Mouse (Mus musculus) macrophage (primary cell): ENCODE data around the gene Rnf17. TPM values are rescaled to one million over a fixed set of nuclear protein-coding genes. Genes with fewer than 3 reads are reported as not detected.

Experiments
- H3K27ac ChIP-seq: fragments of 350-480 bp; formaldehyde crosslinking; 2 replicates; pipeline ENCODE4 v1.9.0; 2021
- H3K36me3 ChIP-seq: fragments of 350-480 bp; formaldehyde crosslinking; 2 replicates; pipeline ENCODE4 v1.9.0; 2021; ENCODE audit errors: inconsistent target
- H3K4me3 ChIP-seq: fragments of 350-480 bp; formaldehyde crosslinking; 2 replicates; pipeline ENCODE4 v1.9.0; 2021; ENCODE audit errors: inconsistent target
- H3K79me2 ChIP-seq: fragments of 350-480 bp; formaldehyde crosslinking; 2 replicates; pipeline ENCODE4 v1.9.0; 2021; ENCODE audit errors: inconsistent target
- WGBS: methylation state at CpG from one replicate; pipeline ENCODE4 v1.1.7; 2026; ENCODE audit warnings: inconsistent platforms; ENCODE audit not compliant: missing documents; 5-methylcytosine and 5-hydroxymethylcytosine counted together
- polyA plus RNA-seq: library from polyadenylated mRNA; stranded (reverse); fragments of 250-400 nt; gene quantifications from 3 replicates; pipeline ENCODE4 v1.2.4, GENCODE M21; 2018; ENCODE audit warnings: inconsistent platforms
- total RNA-seq, 78 experiments: library from RNA; depleted of rRNA; stranded (reverse); fragments of 250-400 nt; gene quantifications; 1 replicate in 9 of 78; 2 replicates in 24 of 78; 3 replicates in 43 of 78; 4 replicates in 2 of 78; pipeline ENCODE4 v1.2.4; 2018; ENCODE audit warnings: inconsistent platforms in 56 of 78

Rnf17 gene
- total RNA-seq (2018; cell fraction: chromatin; rRNA removed), result 1 to 10 TPM in 25 of 26 experiments, under 1 TPM in 1; 0.87 to 9.4 (median 5.0) TPM
- 1 to 10 TPM in 11 of 26 experiments, under 1 TPM in 15; 0.30 to 2.1 (median 0.90) TPM for total RNA-seq (2018; cell fraction: cytosol; rRNA removed)
- 1 to 10 TPM in 22 of 26 experiments, under 1 TPM in 3, not detected in 1; 0.72 to 4.7 (median 2.3) TPM for total RNA-seq (2018; cell fraction: nucleus; rRNA removed)
- 0.77 to 0.98 TPM (median 0.85 TPM) in 3 replicates for polyA plus RNA-seq

GRCm38 (mm10) chr14:56402311-56403071, at the start of gene Rnf17:
Gene Rnf17, plus strand, starts transcription at chr14:56402581.
- WGBS, result 65% methylated on average over 31 of the region's 34 CpGs

GRCm38 (mm10) chr14:56354803-56355202, 47.6 kb upstream of the Rnf17 start:
- no peak overlapping the region for H3K27ac ChIP-seq
- 80% methylated on average over 3 of the region's 3 CpGs for WGBS
- H3K36me3 ChIP-seq, result no peaks in the 10 kb centered on the region
- no peaks in the 10 kb centered on the region for H3K79me2 ChIP-seq
- no peak overlapping the region for H3K4me3 ChIP-seq

More at GRCm38 (mm10) chr14:56402311-56403071, at the start of gene Rnf17:
- Histone ChIP-seq H3K4me3 (no peak within 1 kb of the TSS), H3K36me3 (no peaks in the 10 kb centered on the region), H3K27ac (no peak within 1 kb of the TSS), H3K79me2 (no peaks in the 10 kb centered on the region)

- Histone ChIP-seq H3K27ac (no peak overlapping the region), H3K36me3 (no peaks in the 10 kb centered on the region), H3K79me2 (no peaks in the 10 kb centered on the region), H3K4me3 (no peak overlapping the region)
- WGBS, result 88% methylated on average over 8 of the region's 8 CpGs
Observed at GRCm38 (mm10) chr14:56355396-56355795, 47.0 kb upstream of the Rnf17 start.

GRCm38 (mm10) chr14:56356196-56356595, 46.2 kb upstream of the Rnf17 start:
- H3K36me3 ChIP-seq, result no peaks in the 10 kb centered on the region
- no peak overlapping the region for H3K4me3 ChIP-seq
- WGBS, result 69% methylated on average over 6 of the region's 6 CpGs
- no peak overlapping the region for H3K27ac ChIP-seq
- H3K79me2 ChIP-seq, result no peaks in the 10 kb centered on the region

- no peak overlapping the region for H3K27ac ChIP-seq
- WGBS, result 91% methylated on average over 7 of the region's 7 CpGs
- no peaks in the 10 kb centered on the region for H3K79me2 ChIP-seq
- H3K36me3 ChIP-seq, result no peaks in the 10 kb centered on the region
- H3K4me3 ChIP-seq, result no peak overlapping the region
Observed at GRCm38 (mm10) chr14:56358422-56358821, 44.0 kb upstream of the Rnf17 start.

GRCm38 (mm10) chr14:56359131-56359530, 43.2 kb upstream of the Rnf17 start:
- H3K36me3 ChIP-seq, result no peaks in the 10 kb centered on the region
- WGBS, result 66% methylated on average over 6 of the region's 6 CpGs
- H3K4me3 ChIP-seq, result no peak overlapping the region
- no peaks in the 10 kb centered on the region for H3K79me2 ChIP-seq
- H3K27ac ChIP-seq, result no peak overlapping the region

- Histone ChIP-seq H3K4me3 (no peak within 1 kb of the TSS), H3K79me2 (no peaks in the 10 kb centered on the region), H3K36me3 (no peaks in the 10 kb centered on the region), H3K27ac (no peak within 1 kb of the TSS)
- 3% methylated on average over 44 of the region's 48 CpGs for WGBS
Observed at GRCm38 (mm10) chr14:56364711-56365237, 37.6 kb upstream of the Rnf17 start, which contains the start of gene Atp12a. Gene Atp12a, plus strand, starts transcription at chr14:56365068.

GRCm38 (mm10) chr14:56365292-56365691, 37.1 kb upstream of the Rnf17 start:
- no peak overlapping the region for H3K4me3 ChIP-seq
- no peaks in the 10 kb centered on the region for H3K79me2 ChIP-seq
- H3K27ac ChIP-seq, result no peak overlapping the region
- no peaks in the 10 kb centered on the region for H3K36me3 ChIP-seq
- WGBS, result 41% methylated on average over 8 of the region's 8 CpGs

GRCm38 (mm10) chr14:56366712-56367111, 35.7 kb upstream of the Rnf17 start:
- no peak overlapping the region for H3K4me3 ChIP-seq
- H3K79me2 ChIP-seq, result no peaks in the 10 kb centered on the region
- H3K36me3 ChIP-seq, result no peaks in the 10 kb centered on the region
- 19% methylated on average over 15 of the region's 15 CpGs for WGBS
- no peak overlapping the region for H3K27ac ChIP-seq

- 52% methylated on average over 3 of the region's 3 CpGs for WGBS
- no peak overlapping the region for H3K4me3 ChIP-seq
- H3K27ac ChIP-seq, result no peak overlapping the region
- H3K79me2 ChIP-seq, result no peaks in the 10 kb centered on the region
- H3K36me3 ChIP-seq, result no peaks in the 10 kb centered on the region
Observed at GRCm38 (mm10) chr14:56368834-56369233, 33.5 kb upstream of the Rnf17 start.

- no peak overlapping the region for H3K4me3 ChIP-seq
- no peaks in the 10 kb centered on the region for H3K79me2 ChIP-seq
- WGBS, result under 1% methylated on average over 6 of the region's 6 CpGs
- H3K36me3 ChIP-seq, result no peaks in the 10 kb centered on the region
- H3K27ac ChIP-seq, result no peak overlapping the region
Observed at GRCm38 (mm10) chr14:56375731-56376130, 26.6 kb upstream of the Rnf17 start.

- no peaks in the 10 kb centered on the region for H3K36me3 ChIP-seq
- H3K4me3 ChIP-seq, result no peak overlapping the region
- no peak overlapping the region for H3K27ac ChIP-seq
- no peaks in the 10 kb centered on the region for H3K79me2 ChIP-seq
Observed at GRCm38 (mm10) chr14:56377745-56378144, 24.6 kb upstream of the Rnf17 start.

GRCm38 (mm10) chr14:56379336-56379735, 23.0 kb upstream of the Rnf17 start:
- no peak overlapping the region for H3K27ac ChIP-seq
- H3K79me2 ChIP-seq, result no peaks in the 10 kb centered on the region
- 84% methylated on average over 9 of the region's 9 CpGs for WGBS
- H3K4me3 ChIP-seq, result no peak overlapping the region
- no peaks in the 10 kb centered on the region for H3K36me3 ChIP-seq

- H3K79me2 ChIP-seq, result no peaks in the 10 kb centered on the region
- H3K36me3 ChIP-seq, result no peaks in the 10 kb centered on the region
- WGBS, result 86% methylated on average over 4 of the region's 4 CpGs
- no peak overlapping the region for H3K4me3 ChIP-seq
- no peak overlapping the region for H3K27ac ChIP-seq
Observed at GRCm38 (mm10) chr14:56382366-56382765, 20.0 kb upstream of the Rnf17 start.

GRCm38 (mm10) chr14:56390247-56390646, 12.1 kb upstream of the Rnf17 start:
- H3K36me3 ChIP-seq, result no peaks in the 10 kb centered on the region
- no peak overlapping the region for H3K27ac ChIP-seq
- no peak overlapping the region for H3K4me3 ChIP-seq
- WGBS, result 73% methylated on average over 3 of the region's 3 CpGs
- H3K79me2 ChIP-seq, result no peaks in the 10 kb centered on the region
